Mouse (Mus musculus): ENCODE data around the gene Pdcd2l. TPM values are rescaled to one million over a fixed set of nuclear protein-coding genes. Genes with fewer than 3 reads are reported as not detected.
A peak's percentile ranks its signal among the peaks of the same experiment; 100 is the strongest.

The Pdcd2l gene
- polyA plus RNA-seq, 1 experiment from 2014 or later, result 57.2 TPM

DNA sequence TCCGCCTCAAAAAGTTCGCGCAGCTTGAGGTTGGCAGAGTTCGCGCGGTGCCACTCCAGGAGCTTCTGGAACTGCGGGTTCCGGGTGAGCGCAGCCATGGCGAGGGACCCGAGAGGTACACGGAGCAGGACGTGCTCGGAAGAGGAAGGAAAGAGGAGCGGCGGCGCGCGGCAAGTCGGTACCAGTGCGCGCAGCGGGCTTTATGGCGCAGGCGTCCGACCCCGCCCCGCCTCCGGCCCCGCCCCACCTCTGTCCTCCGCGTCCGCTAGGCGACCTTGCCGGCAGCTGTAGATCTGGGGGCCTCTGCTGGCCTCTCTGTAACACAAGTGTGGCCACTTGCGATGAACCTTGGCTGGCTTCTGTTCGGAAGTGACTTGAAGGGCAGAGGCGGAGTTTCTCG is 33.7 kb upstream of the Pdcd2l start, which contains the start of gene Gpi1:
TSS of gene Gpi1 (minus strand) at position 221 of the 400 bp plus-strand sequence.
- WGBS, result 0% methylated on average over 39 of the region's 39 CpGs
- peaks cover 33% of the 10 kb centered on the region; the same call in 1 of the 2 replicates for H3K4me1 ChIP-seq (replicated peaks; ENCODE audit: control insufficient read depth, insufficient read depth, low read length)
- peak; percentile 59 for ATAC-seq (replicated peaks; ENCODE audit: low FRiP score, low TSS enrichment, low read depth)

DNA sequence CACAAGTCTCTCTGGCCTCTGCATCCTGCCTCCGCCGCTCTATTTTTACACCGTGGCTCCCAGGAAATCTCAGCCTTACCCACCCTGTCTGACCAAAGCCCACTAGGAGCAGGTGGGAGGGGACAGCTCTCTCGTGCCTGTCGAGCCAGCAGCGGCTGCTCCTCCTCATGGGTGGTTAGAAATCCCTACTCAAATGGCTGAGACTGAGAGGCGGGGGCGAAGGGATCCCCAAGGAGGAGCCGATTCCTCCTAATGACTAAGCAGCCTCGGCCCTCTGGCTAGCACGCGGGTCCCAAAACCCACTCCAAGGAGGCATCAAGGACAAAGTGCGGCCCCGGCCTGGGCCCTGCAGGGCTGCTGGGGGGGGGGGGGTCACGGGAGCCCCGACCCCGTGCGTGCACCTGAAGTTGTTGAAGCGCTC is 33.2 kb upstream of the Pdcd2l start:
- no peaks in the 10 kb centered on the region for H3K27me3 ChIP-seq (replicated peaks; ENCODE audit: control insufficient read depth, insufficient read depth, low read length)
- peak overlapping the region; percentile 86 for H3K27ac ChIP-seq (ENCODE audit: low read depth)
- peak overlapping the region; percentile 70 for H3K4me3 ChIP-seq (ENCODE audit: low read depth, low read length)
- peaks cover 32% of the 10 kb centered on the region for H3K36me3 ChIP-seq (ENCODE audit: control insufficient read depth, insufficient read depth, low read length)
- under 1% methylated on average over 19 of the region's 19 CpGs for WGBS
- H3K4me1 ChIP-seq (replicated peaks; ENCODE audit: control insufficient read depth, insufficient read depth, low read length), result peaks cover 33% of the 10 kb centered on the region; the same call in 1 of the 2 replicates
- ATAC-seq (replicated peaks; ENCODE audit: low FRiP score, low TSS enrichment, low read depth) (peak; percentile 28), DNase-seq (ENCODE audit: low spot score) (peak; percentile 84)
- H3K4me2 ChIP-seq (ENCODE audit: low read length), result peak overlapping the region; percentile 83
- no peaks in the 10 kb centered on the region for H3K9me3 ChIP-seq (ENCODE audit: control insufficient read depth, low read length)
- H3K9ac ChIP-seq (ENCODE audit: low read length), result peak overlapping the region; percentile 80

More for the DNA sequence above, 33.7 kb upstream of the Pdcd2l start, which contains the start of gene Gpi1:
- no peaks in the 10 kb centered on the region for H3K9me3 ChIP-seq (ENCODE audit: control insufficient read depth, low read length)
- no peaks in the 10 kb centered on the region for H3K27me3 ChIP-seq (replicated peaks; ENCODE audit: control insufficient read depth, insufficient read depth, low read length)
- peak within 1 kb of the TSS; percentile 80 for H3K9ac ChIP-seq (ENCODE audit: low read length)
- H3K36me3 ChIP-seq (ENCODE audit: control insufficient read depth, insufficient read depth, low read length), result peaks cover 28% of the 10 kb centered on the region
- H3K27ac ChIP-seq (ENCODE audit: low read depth), result peak within 1 kb of the TSS; percentile 86
- H3K4me3 ChIP-seq (ENCODE audit: low read depth, low read length), result peak within 1 kb of the TSS; percentile 70
- peak within 1 kb of the TSS; percentile 83 for H3K4me2 ChIP-seq (ENCODE audit: low read length)
- peak; percentile 90 for DNase-seq (ENCODE audit: low spot score)

DNA sequence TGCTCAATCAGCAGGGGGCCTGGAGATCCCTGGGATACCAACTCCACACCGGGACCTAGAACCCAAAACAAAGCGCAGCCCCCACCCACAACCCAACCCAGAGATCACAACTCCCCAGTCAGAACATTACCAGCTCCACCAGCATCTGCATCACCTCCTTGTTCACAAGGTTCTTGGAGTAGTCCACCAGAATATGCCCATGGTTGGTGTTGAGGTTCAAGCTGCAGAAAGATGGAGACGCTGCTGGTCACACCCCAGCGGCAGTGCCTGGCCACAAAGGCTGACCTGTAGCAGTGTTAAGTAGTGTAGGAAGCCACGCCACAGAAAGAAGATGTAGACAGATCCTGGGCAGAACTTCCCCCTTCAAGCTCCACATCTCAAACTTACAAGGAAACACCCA is 32.7 kb upstream of the Pdcd2l start:
- peaks cover 38% of the 10 kb centered on the region for H3K36me3 ChIP-seq (ENCODE audit: control insufficient read depth, insufficient read depth, low read length)
- peaks cover 33% of the 10 kb centered on the region; the same call in 1 of the 2 replicates for H3K4me1 ChIP-seq (replicated peaks; ENCODE audit: control insufficient read depth, insufficient read depth, low read length)
- H3K9ac ChIP-seq (ENCODE audit: low read length), result peak overlapping the region; percentile 80
- no peak for ATAC-seq (replicated peaks; ENCODE audit: low FRiP score, low TSS enrichment, low read depth)
- H3K27ac ChIP-seq (ENCODE audit: low read depth), result peak overlapping the region; percentile 86; the same call in 1 of the 2 replicates
- H3K27me3 ChIP-seq (replicated peaks; ENCODE audit: control insufficient read depth, insufficient read depth, low read length), result no peaks in the 10 kb centered on the region
- 24% methylated on average over 5 of the region's 5 CpGs for WGBS
- H3K4me2 ChIP-seq (ENCODE audit: low read length), result peak overlapping the region; percentile 83
- DNase-seq (ENCODE audit: low spot score), result no peak
- peak overlapping the region; percentile 70 for H3K4me3 ChIP-seq (ENCODE audit: low read depth, low read length)
- H3K9me3 ChIP-seq (ENCODE audit: control insufficient read depth, low read length), result no peaks in the 10 kb centered on the region

- peaks cover 31% of the 10 kb centered on the region; the same call in 1 of the 2 replicates for H3K4me1 ChIP-seq (replicated peaks; ENCODE audit: control insufficient read depth, insufficient read depth, low read length)
- peak overlapping the region; percentile 83 for H3K4me2 ChIP-seq (ENCODE audit: low read length)
- peaks cover 43% of the 10 kb centered on the region for H3K36me3 ChIP-seq (ENCODE audit: control insufficient read depth, insufficient read depth, low read length)
- H3K27ac ChIP-seq (ENCODE audit: low read depth), result no peak overlapping the region
- H3K9me3 ChIP-seq (ENCODE audit: control insufficient read depth, low read length), result no peaks in the 10 kb centered on the region
- 66% methylated on average over 9 of the region's 9 CpGs for WGBS
- peak overlapping the region; percentile 70 for H3K4me3 ChIP-seq (ENCODE audit: low read depth, low read length)
- DNase-seq (ENCODE audit: low spot score) (no peak), ATAC-seq (replicated peaks; ENCODE audit: low FRiP score, low TSS enrichment, low read depth) (no peak)
- no peaks in the 10 kb centered on the region for H3K27me3 ChIP-seq (replicated peaks; ENCODE audit: control insufficient read depth, insufficient read depth, low read length)
- H3K9ac ChIP-seq (ENCODE audit: low read length), result peak overlapping the region; percentile 80; the same call in 1 of the 2 replicates
Measured at GRCm38 (mm10) chr7:34228641-34229040, 32.2 kb upstream of the Pdcd2l start.

DNA sequence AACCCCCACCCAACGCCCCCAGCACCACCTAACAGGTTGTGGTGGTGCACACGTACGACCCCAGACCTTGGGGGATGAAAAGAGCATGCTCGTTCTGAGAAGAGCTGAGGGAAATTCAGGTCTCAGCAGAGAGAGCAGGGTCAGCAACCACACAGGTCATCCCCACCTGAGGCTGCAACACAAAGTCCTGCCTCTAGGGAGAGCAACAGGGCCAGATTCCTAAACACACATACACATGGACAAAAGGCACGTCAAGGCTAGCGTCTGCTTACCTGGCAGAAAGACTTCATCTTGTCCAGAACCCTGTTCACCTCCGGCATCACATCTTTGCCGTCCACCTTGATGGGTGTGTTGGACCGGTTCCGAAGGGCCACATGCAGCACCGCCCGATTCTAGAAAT is 30.4 kb upstream of the Pdcd2l start:
- H3K27me3 ChIP-seq (replicated peaks; ENCODE audit: control insufficient read depth, insufficient read depth, low read length), result no peaks in the 10 kb centered on the region
- H3K4me2 ChIP-seq (ENCODE audit: low read length), result no peak overlapping the region
- H3K4me1 ChIP-seq (replicated peaks; ENCODE audit: control insufficient read depth, insufficient read depth, low read length), result peaks cover 27% of the 10 kb centered on the region; the same call in 1 of the 2 replicates
- H3K9ac ChIP-seq (ENCODE audit: low read length), result no peak overlapping the region
- no peak overlapping the region for H3K4me3 ChIP-seq (ENCODE audit: low read depth, low read length)
- H3K27ac ChIP-seq (ENCODE audit: low read depth), result no peak overlapping the region
- peaks cover 61% of the 10 kb centered on the region for H3K36me3 ChIP-seq (ENCODE audit: control insufficient read depth, insufficient read depth, low read length)
- 83% methylated on average over 12 of the region's 12 CpGs for WGBS
- no peak for ATAC-seq (replicated peaks; ENCODE audit: low FRiP score, low TSS enrichment, low read depth)
- no peak for DNase-seq (ENCODE audit: low spot score)
- no peaks in the 10 kb centered on the region for H3K9me3 ChIP-seq (ENCODE audit: control insufficient read depth, low read length)

- H3K36me3 ChIP-seq (ENCODE audit: control insufficient read depth, insufficient read depth, low read length), result peaks cover 68% of the 10 kb centered on the region
- H3K9me3 ChIP-seq (ENCODE audit: control insufficient read depth, low read length), result no peaks in the 10 kb centered on the region
- H3K27me3 ChIP-seq (replicated peaks; ENCODE audit: control insufficient read depth, insufficient read depth, low read length), result no peaks in the 10 kb centered on the region
- WGBS, result 65% methylated on average over 8 of the region's 8 CpGs
- H3K27ac ChIP-seq (ENCODE audit: low read depth), result no peak overlapping the region
- no peak overlapping the region for H3K9ac ChIP-seq (ENCODE audit: low read length)
- ATAC-seq (replicated peaks; ENCODE audit: low FRiP score, low TSS enrichment, low read depth), result no peak
- H3K4me3 ChIP-seq (ENCODE audit: low read depth, low read length), result no peak overlapping the region
- DNase-seq (ENCODE audit: low spot score), result no peak
- no peak overlapping the region for H3K4me2 ChIP-seq (ENCODE audit: low read length)
- H3K4me1 ChIP-seq (replicated peaks; ENCODE audit: control insufficient read depth, insufficient read depth, low read length), result peaks cover 27% of the 10 kb centered on the region; the same call in 1 of the 2 replicates
Measured at GRCm38 (mm10) chr7:34226086-34226485, 29.6 kb upstream of the Pdcd2l start.

DNA sequence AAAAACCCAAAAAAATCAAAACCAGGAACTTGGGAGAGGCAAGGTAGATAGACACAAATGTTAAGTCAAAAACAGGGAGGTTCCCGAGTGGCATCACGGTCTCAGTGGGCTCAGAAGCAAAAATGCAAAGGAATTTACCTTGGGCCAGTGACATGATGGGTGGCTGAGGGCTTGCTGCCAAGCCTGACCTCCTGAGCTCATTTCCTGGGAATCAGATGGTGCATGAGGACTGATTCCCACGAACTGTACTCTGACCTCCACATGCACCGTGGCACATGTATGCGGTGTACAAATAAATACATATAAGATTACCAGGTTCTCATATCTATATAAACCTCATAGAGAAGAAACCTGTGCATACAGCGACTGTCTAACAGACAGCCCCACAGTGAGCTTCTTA is 27.8 kb upstream of the Pdcd2l start:
- no peak for ATAC-seq (replicated peaks; ENCODE audit: low FRiP score, low TSS enrichment, low read depth)
- H3K36me3 ChIP-seq (ENCODE audit: control insufficient read depth, insufficient read depth, low read length), result peaks cover 86% of the 10 kb centered on the region
- no peak for DNase-seq (ENCODE audit: low spot score)

DNA sequence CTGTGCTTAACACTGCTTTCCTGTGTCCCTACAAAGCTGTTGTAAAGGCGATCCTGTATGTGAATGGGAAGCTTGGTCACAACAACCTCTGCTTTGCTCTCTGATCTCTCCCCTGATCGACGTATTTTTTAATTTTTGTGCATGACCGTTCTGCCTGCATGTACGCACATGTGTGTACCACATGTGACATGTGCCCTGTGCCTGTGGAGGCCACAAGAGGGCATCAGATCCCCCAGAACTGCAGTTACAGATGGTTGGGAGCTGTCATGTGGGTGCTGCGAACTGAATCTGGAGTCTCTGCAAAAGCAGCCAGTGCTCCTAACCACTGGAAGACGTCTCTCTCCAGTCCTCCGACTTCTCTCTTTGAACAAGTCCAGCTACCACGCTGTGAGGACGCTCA is 25.9 kb upstream of the Pdcd2l start:
- Histone ChIP-seq H3K4me1 (replicated peaks; ENCODE audit: control insufficient read depth, insufficient read depth, low read length) (peaks cover 4% of the 10 kb centered on the region; the same call in 1 of the 2 replicates), H3K4me2 (ENCODE audit: low read length) (no peak overlapping the region), H3K27me3 (replicated peaks; ENCODE audit: control insufficient read depth, insufficient read depth, low read length) (no peaks in the 10 kb centered on the region), H3K9ac (ENCODE audit: low read length) (no peak overlapping the region), H3K9me3 (ENCODE audit: control insufficient read depth, low read length) (no peaks in the 10 kb centered on the region), H3K27ac (ENCODE audit: low read depth) (no peak overlapping the region), H3K36me3 (ENCODE audit: control insufficient read depth, insufficient read depth, low read length) (peaks cover 99% of the 10 kb centered on the region), H3K4me3 (ENCODE audit: low read depth, low read length) (no peak overlapping the region)
- ATAC-seq (replicated peaks; ENCODE audit: low FRiP score, low TSS enrichment, low read depth) (no peak), DNase-seq (ENCODE audit: low spot score) (no peak)
- WGBS, result 95% methylated on average over 10 of the region's 10 CpGs

More for the DNA sequence above, 27.8 kb upstream of the Pdcd2l start:
- H3K4me1 ChIP-seq (replicated peaks; ENCODE audit: control insufficient read depth, insufficient read depth, low read length), result peaks cover 22% of the 10 kb centered on the region; the same call in 1 of the 2 replicates
- H3K9me3 ChIP-seq (ENCODE audit: control insufficient read depth, low read length), result no peaks in the 10 kb centered on the region
- H3K27ac ChIP-seq (ENCODE audit: low read depth), result no peak overlapping the region
- 92% methylated on average over 6 of the region's 6 CpGs for WGBS
- H3K4me3 ChIP-seq (ENCODE audit: low read depth, low read length), result no peak overlapping the region
- H3K27me3 ChIP-seq (replicated peaks; ENCODE audit: control insufficient read depth, insufficient read depth, low read length), result no peaks in the 10 kb centered on the region
- H3K4me2 ChIP-seq (ENCODE audit: low read length), result no peak overlapping the region
- H3K9ac ChIP-seq (ENCODE audit: low read length), result no peak overlapping the region

Measured in intestine, embryonic 14.5 days (tissue).